Mouse (Mus musculus) hindbrain, embryonic 11.5 days (tissue): ENCODE data around the gene Proser1. TPM values are rescaled to one million over a fixed set of nuclear protein-coding genes. Genes with fewer than 3 reads are reported as not detected.

Source experiments
- polyA plus RNA-seq: library from polyadenylated mRNA; unstranded; fragments of >200 nt; fragmentation: Nextera tagmentation; extraction: Ambion mirVana; gene quantifications from 2 replicates; pipeline ENCODE4 v1.2.1, GENCODE M21; 2014

Gene Proser1
- polyA plus RNA-seq, 1 experiment from 2014 or later: 30.2 TPM

Other genes with a start within 250 kb of the Proser1 start
- 8.2 and 9.6 TPM in 2 replicates for gene Nhlrc3, start 334 bp upstream of the Proser1 start, polyA plus RNA-seq
- not detected in 2 replicates for gene Stoml3, start 25.0 kb downstream of the Proser1 start, polyA plus RNA-seq
- gene Frem2, start 193.7 kb downstream of the Proser1 start, polyA plus RNA-seq: 2.5 and 3.4 TPM in 2 replicates